Mouse (Mus musculus): ENCODE data around the gene Mtif3.

The Mtif3 gene

DNA sequence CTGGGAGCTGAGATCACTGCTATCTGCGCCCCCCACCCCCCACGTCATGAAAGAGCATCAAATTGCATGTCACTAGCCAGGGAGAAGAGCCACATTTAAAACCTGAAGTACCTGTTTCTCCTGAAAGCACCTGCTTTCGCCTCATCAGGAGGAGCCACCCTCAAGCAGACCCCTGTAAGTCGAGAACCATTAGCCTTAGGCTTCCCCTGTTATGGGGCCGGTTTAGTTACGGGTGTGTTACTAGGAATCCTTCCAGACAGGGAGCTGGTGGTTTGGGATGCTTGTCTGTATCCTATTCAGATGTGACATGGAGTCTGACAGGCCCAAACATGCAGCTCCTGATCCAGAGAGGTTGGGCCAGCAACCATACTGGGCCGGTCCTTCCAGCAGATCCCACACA is 50.2 kb downstream of the Mtif3 start:
- no peak for DNase-seq

DNA sequence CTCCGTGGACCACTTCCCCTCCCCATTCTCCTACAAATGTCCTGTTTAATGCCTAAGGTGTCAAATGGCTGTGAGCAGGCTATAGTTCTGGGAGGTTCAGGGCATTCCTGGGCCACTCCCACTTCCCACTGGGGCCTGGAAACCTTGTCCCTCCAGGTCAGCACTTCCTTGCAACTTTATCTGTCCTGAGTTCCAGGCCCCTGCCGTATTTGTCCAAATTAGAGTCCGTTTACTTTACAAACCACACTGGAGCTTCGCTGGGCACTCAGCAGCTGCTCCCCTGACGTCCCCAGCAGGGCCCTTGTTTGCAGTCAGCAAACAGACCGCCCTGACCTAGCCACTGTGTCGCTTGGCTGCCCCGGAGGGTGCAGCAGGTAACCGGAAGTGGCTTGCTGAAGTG is 51.4 kb downstream of the Mtif3 start:
- peak; percentile 59 for DNase-seq

DNA sequence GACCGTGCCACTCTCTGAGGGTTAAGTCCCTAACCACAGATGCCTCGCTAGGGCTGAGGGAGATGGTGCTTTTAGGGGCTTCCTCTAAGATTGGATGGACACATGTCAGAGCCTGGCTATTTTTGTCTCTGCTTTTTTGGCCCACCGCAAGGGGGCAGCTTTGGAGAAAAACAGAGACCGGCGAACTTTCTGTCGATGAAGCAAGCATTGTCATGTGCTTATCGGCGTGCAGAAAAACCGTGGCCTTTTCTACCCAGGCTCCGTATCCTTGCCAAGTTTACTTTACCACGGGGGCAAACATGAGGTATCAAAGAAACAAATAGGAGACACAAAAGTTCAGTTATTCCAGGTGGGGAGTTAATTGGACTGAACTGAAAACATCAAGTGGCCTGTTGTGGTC is 55.0 kb downstream of the Mtif3 start:
- DNase-seq, result no peak

DNA sequence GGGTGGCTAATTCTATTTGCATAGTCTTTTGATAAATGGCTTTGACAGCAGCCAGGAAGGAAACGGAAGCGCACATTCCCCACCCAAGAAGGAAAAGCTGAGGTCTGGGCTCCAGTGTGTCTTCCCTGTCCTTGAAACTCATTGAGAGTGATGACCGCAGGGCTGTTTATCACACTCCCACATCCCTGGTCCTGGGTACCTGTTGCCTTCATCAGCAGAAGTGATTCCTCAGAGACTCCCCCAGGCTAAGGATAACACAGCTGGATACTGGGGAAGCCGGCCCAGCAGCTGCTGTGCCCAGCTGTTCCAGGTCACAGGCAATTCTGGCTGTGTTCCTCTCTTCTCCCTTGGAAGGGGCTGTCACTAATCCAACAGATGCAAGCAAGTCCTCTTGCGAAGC is 56.1 kb downstream of the Mtif3 start:
- DNase-seq, result no peak

- peak; percentile 79 for DNase-seq
Measured at GRCm38 (mm10) chr5:146905486-146906172, 58.0 kb downstream of the Mtif3 start.

GRCm38 (mm10) chr5:146904404-146904803 is 59.2 kb downstream of the Mtif3 start:
- peak; percentile 77 for DNase-seq
